Mouse (Mus musculus): Measurements from ENCODE around the gene Brpf3. TPM values are rescaled to one million over a fixed set of nuclear protein-coding genes. Genes with fewer than 3 reads are reported as not detected.
A peak's percentile ranks its signal among the peaks of the same experiment; 100 is the strongest.

Gene Brpf3
- total and polyA plus RNA-seq, 3 experiments: 3.4 to 87.3 (median 30.9) TPM

DNA sequence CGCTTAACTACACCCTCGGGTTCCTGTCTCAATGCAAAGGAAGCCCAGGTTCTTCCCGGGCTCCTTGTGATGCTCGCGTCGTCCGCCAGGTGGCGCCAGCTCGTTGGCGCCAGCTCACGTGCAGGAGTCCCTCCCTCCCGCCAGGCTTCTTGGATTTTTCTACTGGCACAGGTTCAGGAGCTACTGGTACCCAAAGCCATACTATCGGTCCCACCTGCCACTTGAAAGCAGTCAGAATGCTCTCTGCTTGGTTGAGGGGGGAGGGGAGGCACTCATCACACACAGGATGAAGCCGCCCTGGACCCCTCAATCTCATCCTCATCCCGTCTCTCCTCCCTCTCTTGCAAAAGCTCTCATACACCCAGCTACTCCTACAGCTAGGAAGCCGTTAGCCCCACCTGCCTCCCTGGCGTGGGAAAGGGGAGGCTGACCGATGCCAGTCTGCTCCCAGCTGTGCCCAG, 79.1 kb downstream of the Brpf3 start:
- no peak for ATAC-seq (ENCODE audit: extremely low read depth, insufficient number of reproducible peaks, low FRiP score, poor library complexity, severe bottlenecking)
- Histone ChIP-seq H3K9me3 (replicated peaks) (no peaks in the 10 kb centered on the region), H3K4me1 (ENCODE audit: insufficient read depth, low read depth, low read length) (peaks cover 22% of the 10 kb centered on the region), H3K36me3 (replicated peaks) (no peaks in the 10 kb centered on the region), H3K4me3 (ENCODE audit: low read depth, low read length) (no peak overlapping the region), H3K27me3 (ENCODE audit: insufficient read depth, low read length) (peaks cover 28% of the 10 kb centered on the region; the same call in 1 of the 2 replicates)
- peak; percentile 69 for DNase-seq (ENCODE audit: low spot score)
- peak; percentile 98 for TF ChIP-seq CTCF (IDR thresholded peaks at IDR 0.05; ENCODE audit: low read depth, low read length)
- no peak for TF ChIP-seq TAL1 (conservative IDR thresholded peaks at IDR 0.05; ENCODE audit: low read depth, low read length)

DNA sequence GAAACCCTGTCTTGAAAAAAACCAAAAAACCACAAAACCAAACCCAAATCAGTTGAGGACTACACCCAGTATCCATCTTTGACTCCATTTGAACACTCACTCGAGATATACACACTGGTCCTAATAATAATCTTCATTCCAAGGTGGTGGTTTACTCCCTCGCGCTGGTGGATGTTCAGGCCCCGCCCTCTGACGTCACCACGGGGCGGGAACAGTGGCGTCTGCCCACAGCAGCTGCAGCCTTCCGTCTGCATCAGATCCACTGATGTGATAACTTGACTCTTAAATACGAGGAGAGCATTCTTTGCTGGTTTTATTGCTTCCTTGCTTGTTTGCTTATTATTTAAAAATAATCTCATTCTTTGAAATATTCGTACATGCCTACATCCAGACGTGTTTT, 81.4 kb downstream of the Brpf3 start:
- H3K36me3 ChIP-seq (replicated peaks): no peaks in the 10 kb centered on the region
- no peak for TF ChIP-seq POLR2AphosphoS5 (IDR thresholded peaks at IDR 0.05; ENCODE audit: insufficient replicate concordance, low read depth, low read length)
- no peak for TF ChIP-seq GATA1 (IDR thresholded peaks at IDR 0.05; ENCODE audit: borderline replicate concordance, low read length)
- TF ChIP-seq TAL1 (conservative IDR thresholded peaks at IDR 0.05; ENCODE audit: low read depth, low read length): no peak
- TF ChIP-seq CTCF (IDR thresholded peaks at IDR 0.05; ENCODE audit: low read depth, low read length): no peak
- TF ChIP-seq GATA2 (IDR thresholded peaks at IDR 0.05; ENCODE audit: borderline replicate concordance, low read depth, low read length): no peak
- DNase-seq (ENCODE audit: low spot score) (peak; percentile 66), ATAC-seq (ENCODE audit: extremely low read depth, insufficient number of reproducible peaks, low FRiP score, poor library complexity, severe bottlenecking) (no peak; the same call in 1 of the 2 replicates)
- peaks cover 30% of the 10 kb centered on the region; the same call in 1 of the 2 replicates for H3K27me3 ChIP-seq (ENCODE audit: insufficient read depth, low read length)
- H3K9me3 ChIP-seq (replicated peaks): no peaks in the 10 kb centered on the region
- peak overlapping the region; percentile 38; the same call in 1 of the 2 replicates for H3K4me3 ChIP-seq (ENCODE audit: low read depth, low read length)
- peaks cover 18% of the 10 kb centered on the region for H3K4me1 ChIP-seq (ENCODE audit: insufficient read depth, low read depth, low read length)

- Histone ChIP-seq H3K27me3 (ENCODE audit: insufficient read depth, low read length) (peaks cover 30% of the 10 kb centered on the region; the same call in 1 of the 2 replicates), H3K36me3 (replicated peaks) (no peaks in the 10 kb centered on the region), H3K9me3 (replicated peaks) (no peaks in the 10 kb centered on the region), H3K4me3 (ENCODE audit: low read depth, low read length) (no peak overlapping the region), H3K4me1 (ENCODE audit: insufficient read depth, low read depth, low read length) (peaks cover 18% of the 10 kb centered on the region)
- no peak for DNase-seq (ENCODE audit: low spot score)
- TF ChIP-seq TAL1 (conservative IDR thresholded peaks at IDR 0.05; ENCODE audit: low read depth, low read length) (no peak), GATA1 (IDR thresholded peaks at IDR 0.05; ENCODE audit: borderline replicate concordance, low read length) (no peak), CTCF (IDR thresholded peaks at IDR 0.05; ENCODE audit: low read depth, low read length) (no peak), POLR2AphosphoS5 (IDR thresholded peaks at IDR 0.05; ENCODE audit: insufficient replicate concordance, low read depth, low read length) (no peak), GATA2 (IDR thresholded peaks at IDR 0.05; ENCODE audit: borderline replicate concordance, low read depth, low read length) (no peak)
- ATAC-seq (ENCODE audit: extremely low read depth, insufficient number of reproducible peaks, low FRiP score, poor library complexity, severe bottlenecking): no peak
These were observed 81.9 kb downstream of the Brpf3 start for GRCm38 (mm10) chr17:28882810-28883209.

DNA sequence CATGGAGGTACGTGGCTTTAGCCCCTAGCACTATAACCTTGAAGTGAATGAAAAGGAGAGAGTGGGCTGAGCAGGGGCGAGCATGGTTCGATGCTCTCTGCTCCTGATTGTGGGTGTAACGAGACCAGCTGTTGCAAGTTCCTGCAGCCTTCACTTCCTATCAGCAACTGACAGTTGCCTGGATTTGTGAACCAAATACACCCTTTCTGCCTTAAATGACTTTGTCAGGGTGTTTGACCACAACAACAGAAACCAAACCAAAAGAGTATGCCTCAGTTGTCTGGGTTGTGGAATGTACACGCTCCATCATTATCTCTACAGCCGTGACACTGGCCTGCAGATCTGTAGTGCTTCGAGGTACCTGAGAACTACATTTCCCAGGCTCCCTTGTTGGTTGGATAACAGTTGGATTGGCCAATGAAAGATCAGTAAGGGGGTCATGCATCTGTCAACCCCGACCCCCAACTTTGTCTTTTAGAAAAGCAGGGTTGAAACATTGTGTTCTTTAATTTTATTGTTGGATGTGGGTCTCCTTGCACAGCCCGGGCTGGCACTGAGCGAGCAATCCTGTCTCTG, 83.1 kb downstream of the Brpf3 start:
- Histone ChIP-seq H3K4me1 (ENCODE audit: insufficient read depth, low read depth, low read length) (peaks cover 18% of the 10 kb centered on the region), H3K9me3 (replicated peaks) (peaks cover 3% of the 10 kb centered on the region; the same call in 1 of the 2 replicates), H3K4me3 (ENCODE audit: low read depth, low read length) (no peak overlapping the region), H3K27me3 (ENCODE audit: insufficient read depth, low read length) (peaks cover 33% of the 10 kb centered on the region), H3K36me3 (replicated peaks) (no peaks in the 10 kb centered on the region)
- DNase-seq (ENCODE audit: low spot score): no peak
- TF ChIP-seq POLR2AphosphoS5 (IDR thresholded peaks at IDR 0.05; ENCODE audit: insufficient replicate concordance, low read depth, low read length) (no peak), GATA1 (IDR thresholded peaks at IDR 0.05; ENCODE audit: borderline replicate concordance, low read length) (no peak), GATA2 (IDR thresholded peaks at IDR 0.05; ENCODE audit: borderline replicate concordance, low read depth, low read length) (no peak), CTCF (IDR thresholded peaks at IDR 0.05; ENCODE audit: low read depth, low read length) (no peak), TAL1 (conservative IDR thresholded peaks at IDR 0.05; ENCODE audit: low read depth, low read length) (no peak)
- no peak for ATAC-seq (ENCODE audit: extremely low read depth, insufficient number of reproducible peaks, low FRiP score, poor library complexity, severe bottlenecking)

DNA sequence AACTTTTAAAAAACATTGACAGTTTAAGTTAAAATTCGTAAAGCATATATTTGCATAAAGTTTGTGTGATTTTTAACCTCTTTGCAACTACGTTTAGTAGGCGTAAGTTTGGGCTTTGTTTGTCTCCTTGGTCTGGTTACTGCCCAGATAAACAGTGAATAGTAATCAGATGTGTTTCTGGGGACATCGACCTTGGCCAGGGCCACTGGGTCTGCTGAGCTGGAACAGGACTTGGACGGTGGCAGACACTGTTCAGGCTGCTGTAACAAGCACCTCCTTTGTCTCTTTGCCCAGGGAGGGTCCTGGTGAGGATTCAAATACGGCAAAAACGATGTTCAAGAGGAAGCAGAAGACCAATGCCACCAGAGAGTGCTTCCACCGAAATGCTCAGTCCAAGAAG, 84.3 kb downstream of the Brpf3 start:
- Histone ChIP-seq H3K9me3 (replicated peaks) (peaks cover 3% of the 10 kb centered on the region; the same call in 1 of the 2 replicates), H3K36me3 (replicated peaks) (no peaks in the 10 kb centered on the region), H3K27me3 (ENCODE audit: insufficient read depth, low read length) (peaks cover 32% of the 10 kb centered on the region), H3K4me1 (ENCODE audit: insufficient read depth, low read depth, low read length) (peaks cover 15% of the 10 kb centered on the region), H3K4me3 (ENCODE audit: low read depth, low read length) (no peak overlapping the region)
- TF ChIP-seq TAL1 (conservative IDR thresholded peaks at IDR 0.05; ENCODE audit: low read depth, low read length) (no peak), GATA1 (IDR thresholded peaks at IDR 0.05; ENCODE audit: borderline replicate concordance, low read length) (no peak), CTCF (IDR thresholded peaks at IDR 0.05; ENCODE audit: low read depth, low read length) (no peak), GATA2 (IDR thresholded peaks at IDR 0.05; ENCODE audit: borderline replicate concordance, low read depth, low read length) (no peak), POLR2AphosphoS5 (IDR thresholded peaks at IDR 0.05; ENCODE audit: insufficient replicate concordance, low read depth, low read length) (no peak)
- no peak for DNase-seq (ENCODE audit: low spot score)
- no peak for ATAC-seq (ENCODE audit: extremely low read depth, insufficient number of reproducible peaks, low FRiP score, poor library complexity, severe bottlenecking)

- no peaks in the 10 kb centered on the region for H3K36me3 ChIP-seq (replicated peaks)
- TF ChIP-seq GATA1 (IDR thresholded peaks at IDR 0.05; ENCODE audit: borderline replicate concordance, low read length): no peak
- TF ChIP-seq POLR2AphosphoS5 (IDR thresholded peaks at IDR 0.05; ENCODE audit: insufficient replicate concordance, low read depth, low read length): no peak
- no peak for TF ChIP-seq GATA2 (IDR thresholded peaks at IDR 0.05; ENCODE audit: borderline replicate concordance, low read depth, low read length)
- TF ChIP-seq TAL1 (conservative IDR thresholded peaks at IDR 0.05; ENCODE audit: low read depth, low read length): no peak
- no peak for TF ChIP-seq CTCF (IDR thresholded peaks at IDR 0.05; ENCODE audit: low read depth, low read length)
- no peak for DNase-seq (ENCODE audit: low spot score)
- H3K4me1 ChIP-seq (ENCODE audit: insufficient read depth, low read depth, low read length): peaks cover 13% of the 10 kb centered on the region
- H3K4me3 ChIP-seq (ENCODE audit: low read depth, low read length): no peak overlapping the region
- ATAC-seq (ENCODE audit: extremely low read depth, insufficient number of reproducible peaks, low FRiP score, poor library complexity, severe bottlenecking): no peak
- H3K9me3 ChIP-seq (replicated peaks): peaks cover 3% of the 10 kb centered on the region; the same call in 1 of the 2 replicates
- peaks cover 26% of the 10 kb centered on the region for H3K27me3 ChIP-seq (ENCODE audit: insufficient read depth, low read length)
These were observed 85.4 kb downstream of the Brpf3 start for GRCm38 (mm10) chr17:28886266-28886665.

Other genes starting within 250 kb of the Brpf3 start
- gene Clps, start 240.3 kb upstream of the Brpf3 start, total RNA-seq (2014; fragmentation: Nextera tagmentation): not detected in 2 replicates
- not detected in 2 replicates for gene Clps, start 240.3 kb upstream of the Brpf3 start, total RNA-seq (2017)
- gene Clps, start 240.3 kb upstream of the Brpf3 start, polyA plus RNA-seq (2012): not detected in 2 replicates
- not detected in 2 replicates for gene Lhfpl5, start 225.4 kb upstream of the Brpf3 start, total RNA-seq (2014; fragmentation: Nextera tagmentation)
- gene Lhfpl5, start 225.4 kb upstream of the Brpf3 start, total RNA-seq (2017): not detected in 2 replicates
- gene Lhfpl5, start 225.4 kb upstream of the Brpf3 start, polyA plus RNA-seq (2012): not detected in 2 replicates
- 158 and 193 TPM in 2 replicates for gene Srpk1, start 178.4 kb upstream of the Brpf3 start, total RNA-seq (2014; fragmentation: Nextera tagmentation)
- gene Srpk1, start 178.4 kb upstream of the Brpf3 start, total RNA-seq (2017): 95.5 and 112 TPM in 2 replicates
- gene Srpk1, start 178.4 kb upstream of the Brpf3 start, polyA plus RNA-seq (2012): 81.6 and 95.9 TPM in 2 replicates
- gene Slc26a8, start 110.9 kb upstream of the Brpf3 start, total RNA-seq (2014; fragmentation: Nextera tagmentation): 2.5 and 3.2 TPM in 2 replicates
- 0.22 and 1.1 TPM in 2 replicates for gene Slc26a8, start 110.9 kb upstream of the Brpf3 start, total RNA-seq (2017)
- 0.10 and 0.24 TPM in 2 replicates for gene Slc26a8, start 110.9 kb upstream of the Brpf3 start, polyA plus RNA-seq (2012)
- 61.3 and 72.1 TPM in 2 replicates for gene Mapk14, start 109.8 kb upstream of the Brpf3 start, total RNA-seq (2014; fragmentation: Nextera tagmentation)
- 67.4 and 73.2 TPM in 2 replicates for gene Mapk14, start 109.8 kb upstream of the Brpf3 start, total RNA-seq (2017)
- gene Mapk14, start 109.8 kb upstream of the Brpf3 start, polyA plus RNA-seq (2012): 55.9 and 79.6 TPM in 2 replicates
- gene AC170998.1, start 75.0 kb upstream of the Brpf3 start, total RNA-seq (2014; fragmentation: Nextera tagmentation): 5.0 and 5.6 TPM in 2 replicates
- gene AC170998.1, start 75.0 kb upstream of the Brpf3 start, total RNA-seq (2017): 1.3 and 2.8 TPM in 2 replicates
- gene AC170998.1, start 75.0 kb upstream of the Brpf3 start, polyA plus RNA-seq (2012): not detected in 2 replicates
- gene Mapk13, start 31.8 kb upstream of the Brpf3 start, total RNA-seq (2014; fragmentation: Nextera tagmentation): not detected in 2 replicates
- 0.22 TPM in 1 of 2 replicates, not detected in the other for gene Mapk13, start 31.8 kb upstream of the Brpf3 start, total RNA-seq (2017)
- not detected in 2 replicates for gene Mapk13, start 31.8 kb upstream of the Brpf3 start, polyA plus RNA-seq (2012)
- not detected in 2 replicates for gene Pnpla1, start 57.3 kb downstream of the Brpf3 start, total RNA-seq (2014; fragmentation: Nextera tagmentation)
- gene Pnpla1, start 57.3 kb downstream of the Brpf3 start, total RNA-seq (2017): 0.06 TPM in 1 of 2 replicates, not detected in the other
- not detected in 2 replicates for gene Pnpla1, start 57.3 kb downstream of the Brpf3 start, polyA plus RNA-seq (2012)
- gene 4930539E08Rik, start 114.2 kb downstream of the Brpf3 start, total RNA-seq (2014; fragmentation: Nextera tagmentation): not detected in 2 replicates
- gene 4930539E08Rik, start 114.2 kb downstream of the Brpf3 start, total RNA-seq (2017): 0.11 and 0.12 TPM in 2 replicates
- gene 4930539E08Rik, start 114.2 kb downstream of the Brpf3 start, polyA plus RNA-seq (2012): not detected in 2 replicates
- gene Pxt1, start 142.8 kb downstream of the Brpf3 start, total RNA-seq (2014; fragmentation: Nextera tagmentation): 0.73 TPM in 1 of 2 replicates, not detected in the other
- not detected in 2 replicates for gene Pxt1, start 142.8 kb downstream of the Brpf3 start, total RNA-seq (2017)
- gene Pxt1, start 142.8 kb downstream of the Brpf3 start, polyA plus RNA-seq (2012): 0.23 and 0.29 TPM in 2 replicates
- gene Kctd20, start 150.9 kb downstream of the Brpf3 start, total RNA-seq (2014; fragmentation: Nextera tagmentation): 47.3 and 66.3 TPM in 2 replicates
- gene Kctd20, start 150.9 kb downstream of the Brpf3 start, total RNA-seq (2017): 42.7 and 51.0 TPM in 2 replicates
- gene Kctd20, start 150.9 kb downstream of the Brpf3 start, polyA plus RNA-seq (2012): 91.6 and 123 TPM in 2 replicates
- 206 and 234 TPM in 2 replicates for gene Stk38, start 206.9 kb downstream of the Brpf3 start, total RNA-seq (2014; fragmentation: Nextera tagmentation)
- 73.5 and 82.7 TPM in 2 replicates for gene Stk38, start 206.9 kb downstream of the Brpf3 start, total RNA-seq (2017)
- gene Stk38, start 206.9 kb downstream of the Brpf3 start, polyA plus RNA-seq (2012): 97.6 and 107 TPM in 2 replicates
- gene Srsf3, start 231.5 kb downstream of the Brpf3 start, total RNA-seq (2014; fragmentation: Nextera tagmentation): 258 and 296 TPM in 2 replicates
- gene Srsf3, start 231.5 kb downstream of the Brpf3 start, total RNA-seq (2017): 658 and 771 TPM in 2 replicates
- gene Srsf3, start 231.5 kb downstream of the Brpf3 start, polyA plus RNA-seq (2012): 37.7 and 174 TPM in 2 replicates